Mouse (Mus musculus) CH12.LX (cell line): ENCODE measurements around the gene Rpl3. TPM values are rescaled to one million over a fixed set of nuclear protein-coding genes. Genes with fewer than 3 reads are reported as not detected.

Experiments used
- DNase-seq: peaks from one replicate; pipeline ENCODE4 v3.0.0-alpha.2; 2013; ENCODE audit errors: extremely low read depth
- H3K27ac ChIP-seq: 2 replicates; pipeline ENCODE4 v1.5.1; 2012; ENCODE audit warnings: low read depth, mild to moderate bottlenecking, control low read depth, moderate library complexity; ENCODE audit not compliant: insufficient read depth
- H3K27me3 ChIP-seq: replicated peaks from 2 replicates; pipeline ENCODE3; 2012; ENCODE audit warnings: inconsistent platforms
- H3K36me3 ChIP-seq, 2 experiments: replicated peaks in 1 of 2; 2 replicates each; pipeline versions ENCODE3 to v1.6.1; 2012; ENCODE audit warnings: inconsistent platforms in 1 of 2, low read length in 1 of 2, mild to moderate bottlenecking in 1 of 2, mixed read lengths in 1 of 2, moderate library complexity in 1 of 2; ENCODE audit not compliant: control insufficient read depth in 1 of 2, insufficient read depth in 1 of 2
- H3K4me1 ChIP-seq, 2 experiments: 2 replicates each; pipeline ENCODE4 v1.6.1; 2012; ENCODE audit warnings: inconsistent platforms in 1 of 2, moderate library complexity in 1 of 2; ENCODE audit not compliant: insufficient read depth in 2 of 2, control insufficient read depth in 1 of 2
- H3K4me2 ChIP-seq: 2 replicates; pipeline ENCODE4 v1.6.1; 2012; ENCODE audit warnings: low read depth, mild to moderate bottlenecking, control low read depth; ENCODE audit not compliant: poor library complexity, insufficient read depth, severe bottlenecking
- H3K4me3 ChIP-seq, 3 experiments: fragments of 150-350 bp in 1 of 3; sonication (generic) in 1 of 3; replicated peaks in 1 of 3; 2 replicates each; pipeline versions ENCODE3 to v1.5.1; 2011 to 2012; ENCODE audit warnings: low read depth in 2 of 3, low read length in 2 of 3, mild to moderate bottlenecking in 2 of 3, moderate library complexity in 2 of 3, control low read depth in 1 of 3, improper control_type of control experiment in 1 of 3, inconsistent platforms in 1 of 3, mixed read lengths in 1 of 3; ENCODE audit not compliant: poor library complexity in 1 of 3
- H3K79me2 ChIP-seq: replicated peaks from 2 replicates; pipeline ENCODE4 v1.6.1; 2012; ENCODE audit warnings: mild to moderate bottlenecking, moderate library complexity; ENCODE audit not compliant: control insufficient read depth, poor library complexity, insufficient read depth, severe bottlenecking; ENCODE audit errors: extremely low read depth
- H3K9ac ChIP-seq: 2 replicates; pipeline ENCODE4 v1.6.1; 2012; ENCODE audit warnings: low read depth, mild to moderate bottlenecking, control low read depth, moderate library complexity; ENCODE audit not compliant: insufficient read depth
- H3K9me3 ChIP-seq: replicated peaks from 2 replicates; pipeline ENCODE3; 2012; ENCODE audit warnings: low read length, inconsistent platforms, mixed read lengths
- CTCF ChIP-seq, 2 experiments: IDR thresholded peaks in 1 of 2; conservative IDR thresholded peaks in 1 of 2; 2 replicates each; pipeline ENCODE4 v1.5.1; 2011 to 2012; ENCODE audit warnings: low read depth in 2 of 2, low read length in 2 of 2, improper control_type of control experiment in 1 of 2, inconsistent platforms in 1 of 2, mild to moderate bottlenecking in 1 of 2, moderate library complexity in 1 of 2
- E2F4 ChIP-seq: IDR thresholded peaks from 2 replicates; pipeline ENCODE4 v1.6.1; 2011; ENCODE audit warnings: low read depth, low read length, improper control_type of control experiment; ENCODE audit not compliant: insufficient replicate concordance
- GABPA ChIP-seq: IDR thresholded peaks from 2 replicates; pipeline ENCODE4 v1.6.1; 2012; ENCODE audit warnings: low read depth, low read length, improper control_type of control experiment, inconsistent platforms; ENCODE audit not compliant: insufficient replicate concordance
- IRF4 ChIP-seq: IDR thresholded peaks from 2 replicates; pipeline ENCODE4 v1.6.1; 2014; ENCODE audit warnings: low read depth, mild to moderate bottlenecking, inconsistent platforms, low read length, improper control_type of control experiment
- JUN ChIP-seq: IDR thresholded peaks from 2 replicates; pipeline ENCODE4 v1.6.1; 2011; ENCODE audit warnings: low read depth, mild to moderate bottlenecking, low read length, improper control_type of control experiment, moderate library complexity; ENCODE audit not compliant: insufficient read depth
- MAFK ChIP-seq: IDR thresholded peaks from 2 replicates; pipeline ENCODE4 v1.6.1; 2011; ENCODE audit warnings: low read length, improper control_type of control experiment; ENCODE audit not compliant: insufficient replicate concordance
- MXI1 ChIP-seq: IDR thresholded peaks from 2 replicates; pipeline ENCODE4 v1.6.1; 2011; ENCODE audit warnings: mild to moderate bottlenecking, low read depth, low read length, improper control_type of control experiment
- NELFE ChIP-seq: IDR thresholded peaks from 2 replicates; pipeline ENCODE4 v1.6.1; 2011; ENCODE audit warnings: low read depth, low read length, improper control_type of control experiment
- NRF1 ChIP-seq: IDR thresholded peaks from 2 replicates; pipeline ENCODE4 v1.6.1; 2014; ENCODE audit warnings: low read depth, mild to moderate bottlenecking, inconsistent platforms, low read length, improper control_type of control experiment, moderate library complexity
- RAD21 ChIP-seq: IDR thresholded peaks from 2 replicates; pipeline ENCODE4 v1.6.1; 2011; ENCODE audit warnings: low read depth, mild to moderate bottlenecking, low read length, improper control_type of control experiment, moderate library complexity
- UBTF ChIP-seq: IDR thresholded peaks from 2 replicates; pipeline ENCODE4 v1.6.1; 2012; ENCODE audit warnings: low read depth, mild to moderate bottlenecking, inconsistent platforms, low read length, improper control_type of control experiment, moderate library complexity
- USF1 ChIP-seq: IDR thresholded peaks from 2 replicates; pipeline ENCODE4 v1.6.1; 2014; ENCODE audit warnings: low read depth, mild to moderate bottlenecking, inconsistent platforms, low read length, improper control_type of control experiment
- ZNF384 ChIP-seq: IDR thresholded peaks from 2 replicates; pipeline ENCODE4 v1.6.1; 2012; ENCODE audit warnings: low read depth, low read length, improper control_type of control experiment, inconsistent platforms
- dilution Hi-C: fragments of 300-500 bp; cut with MboI; formaldehyde crosslinking; loops from 2 replicates; pipeline ENCODE4 v1.14.3; 2020; ENCODE audit warnings: low sequenced_read_pairs; ENCODE audit not compliant: extremely low pct_unique_long_range_greater_than_20kb, extremely low pct_ligation_motif_present
- in situ Hi-C: fragments of 300-500 bp; cut with MboI; formaldehyde crosslinking; loops from 3 replicates; pipeline ENCODE4 v1.14.3; 2019; ENCODE audit warnings: low sequenced_read_pairs, low pct_ligation_motif_present, low pct_unique_long_range_greater_than_20kb, mixed read lengths
- polyA plus RNA-seq: library from polyadenylated mRNA; unstranded; fragments of >175 nt; gene quantifications from 2 replicates; pipeline ENCODE4 v1.2.1, GENCODE M21; 2012; ENCODE audit warnings: low read depth; ENCODE audit not compliant: insufficient read length
- total RNA-seq, 2 experiments: library from RNA; depleted of rRNA; stranded (reverse); fragments of 300-350 nt in 1 of 2; fragments of >200 nt in 1 of 2; gene quantifications; 2 replicates each; pipeline ENCODE4 v1.2.3; 2012 to 2014

Gene Rpl3
- total and polyA plus RNA-seq, 3 experiments: 2,198 to 3,819 (median 2,592) TPM

GRCm38 (mm10) chr15:80098809-80099208, 7.1 kb upstream of the Rpl3 start:
- H3K36me3 ChIP-seq: no peaks in the 10 kb centered on the region
- H3K27ac ChIP-seq: no peak overlapping the region

DNA sequence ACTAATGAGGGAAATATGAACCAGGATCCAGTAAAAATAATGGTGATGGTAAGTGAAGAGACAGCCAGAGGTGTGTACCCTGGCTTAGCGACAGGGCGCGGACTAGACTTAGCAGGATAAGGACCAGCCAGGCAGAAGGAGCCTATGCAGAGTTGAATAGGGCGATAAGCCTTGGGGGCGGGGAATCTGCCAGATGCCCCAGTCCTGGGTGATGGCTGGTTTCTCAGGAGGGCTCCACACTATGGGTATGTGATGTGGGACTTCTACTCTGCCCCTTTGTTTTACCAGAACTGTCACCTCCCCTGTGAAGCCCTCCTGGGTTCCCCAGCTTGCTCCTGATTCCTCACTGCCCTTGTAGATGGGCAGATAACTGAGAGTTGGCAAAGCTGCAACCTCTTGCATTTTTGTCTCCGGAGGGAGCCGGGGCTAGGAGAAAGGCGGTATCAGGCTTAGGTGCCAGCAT, 6.4 kb upstream of the Rpl3 start:
- Histone ChIP-seq H3K4me3 (no peak overlapping the region), H3K4me1 (peaks cover 8 to 39% of the 10 kb centered on the region in 2 experiments; a peak in 2 of 4 replicates), H3K79me2 (no peaks in the 10 kb centered on the region), H3K36me3 (no peaks in the 10 kb centered on the region), H3K9ac (no peak overlapping the region), H3K27ac (no peak overlapping the region), H3K4me2 (no peak overlapping the region), H3K9me3 (no peaks in the 10 kb centered on the region), H3K27me3 (no peaks in the 10 kb centered on the region)
- dilution Hi-C loops (no loop called here), in situ Hi-C loops (loop anchor here (10.0 kb wide), 2 partner anchors 127 to 353 kb away; partner anchors contain the start of gene Sun2)
- DNase-seq: no peak
- no peak for TF ChIP-seq NRF1
- TF ChIP-seq ZNF384: no peak
- TF ChIP-seq GABPA: no peak
- no peak for TF ChIP-seq E2F4
- TF ChIP-seq UBTF: no peak
- TF ChIP-seq NELFE: no peak
- no peak for TF ChIP-seq JUN
- TF ChIP-seq MAFK: no peak
- no peak for TF ChIP-seq USF1
- no peak for TF ChIP-seq IRF4
- TF ChIP-seq CTCF (conservative IDR thresholded peaks at IDR 0.05 in 1 of 2, IDR thresholded peaks at IDR 0.05 in 1 of 2; ENCODE audit: low read depth in 2 of 2, low read length in 2 of 2): no peak
- TF ChIP-seq RAD21: no peak
- TF ChIP-seq, all 38 proteins: peak for 0

More at GRCm38 (mm10) chr15:80098809-80099208, 7.1 kb upstream of the Rpl3 start:
- in situ Hi-C loops: loop anchor here (10.0 kb wide), 2 partner anchors 126 to 354 kb away; partner anchors contain the start of gene Sun2
- no peak for TF ChIP-seq MXI1
- no peak for TF ChIP-seq NELFE
- TF ChIP-seq, all 38 proteins: peak for 0
- Histone ChIP-seq H3K9ac (no peak overlapping the region), H3K4me3 (no peak overlapping the region), H3K4me1 (peaks cover 8 to 39% of the 10 kb centered on the region in 2 experiments; a peak in 2 of 4 replicates), H3K79me2 (no peaks in the 10 kb centered on the region), H3K27me3 (no peaks in the 10 kb centered on the region), H3K9me3 (no peaks in the 10 kb centered on the region), H3K4me2 (no peak overlapping the region)
- DNase-seq: no peak
- dilution Hi-C loops: no loop called here
